Mouse (Mus musculus): ENCODE measurements around the gene 4930412O13Rik. TPM values are rescaled to one million over a fixed set of nuclear protein-coding genes. Genes with fewer than 3 reads are reported as not detected.

The 4930412O13Rik gene
- total RNA-seq, 2 experiments from 2014 or later = not detected

- DNase-seq (ENCODE audit: low spot score in 2 of 2) = no peak
- intact Hi-C loops (cut with DNase I) = no loop called here
Measured at GRCm38 (mm10) chr2:9893272-9893953, 12.4 kb downstream of the 4930412O13Rik start.

- intact Hi-C loops (cut with DNase I) = no loop called here
- DNase-seq (ENCODE audit: low spot score in 2 of 2) = no peak
Measured at GRCm38 (mm10) chr2:9894836-9895593, 14.0 kb downstream of the 4930412O13Rik start.

GRCm38 (mm10) chr2:9896097-9896770 lies 15.2 kb downstream of the 4930412O13Rik start:
- no peak for DNase-seq (ENCODE audit: low spot score in 2 of 2)

GRCm38 (mm10) chr2:9897846-9898245 lies 16.8 kb downstream of the 4930412O13Rik start:
- no peak for DNase-seq (ENCODE audit: low spot score in 2 of 2)
- intact Hi-C loops (cut with DNase I) = no loop called here

More at GRCm38 (mm10) chr2:9896097-9896770, 15.2 kb downstream of the 4930412O13Rik start:
- intact Hi-C loops (cut with DNase I) = no loop called here

GRCm38 (mm10) chr2:9903854-9904560 lies 23.0 kb downstream of the 4930412O13Rik start:
- intact Hi-C loops (cut with DNase I) = no loop called here
- no peak for DNase-seq (ENCODE audit: low spot score in 2 of 2)

- DNase-seq (ENCODE audit: low spot score in 2 of 2) = no peak
- intact Hi-C loops (cut with DNase I) = no loop called here
Measured at GRCm38 (mm10) chr2:9905995-9906394, 24.9 kb downstream of the 4930412O13Rik start.

- DNase-seq (ENCODE audit: low spot score in 2 of 2) = no peak
- intact Hi-C loops (cut with DNase I) = no loop called here
Measured at GRCm38 (mm10) chr2:9917602-9918001, 36.5 kb downstream of the 4930412O13Rik start.

GRCm38 (mm10) chr2:9918691-9919471 lies 37.8 kb downstream of the 4930412O13Rik start:
- intact Hi-C loops (cut with DNase I) = no loop called here
- no peak for DNase-seq (ENCODE audit: low spot score in 2 of 2)

- intact Hi-C loops (cut with DNase I) = no loop called here
Measured at GRCm38 (mm10) chr2:9926194-9926904, 45.3 kb downstream of the 4930412O13Rik start.

GRCm38 (mm10) chr2:9926905-9927283 lies 45.8 kb downstream of the 4930412O13Rik start:
- intact Hi-C loops (cut with DNase I) = no loop called here
- DNase-seq (ENCODE audit: low spot score in 2 of 2) = no peak

More at GRCm38 (mm10) chr2:9926194-9926904, 45.3 kb downstream of the 4930412O13Rik start:
- no peak for DNase-seq (ENCODE audit: low spot score in 2 of 2)

Other genes with a start within 250 kb of the 4930412O13Rik start
- not detected for gene 9230102O04Rik, start 8.3 kb downstream of the 4930412O13Rik start, total RNA-seq (2021)
- not detected for gene Gata3, start 8.8 kb downstream of the 4930412O13Rik start, total RNA-seq (2021)
- 10 to 100 TPM; 13.0 to 17.4 TPM for gene Taf3, start 167.3 kb downstream of the 4930412O13Rik start, total RNA-seq (2021)
- gene Atp5c1, start 199.3 kb downstream of the 4930412O13Rik start, total RNA-seq (2021) = 100 to 1,000 TPM; 247 to 250 TPM
- gene Kin, start 199.3 kb downstream of the 4930412O13Rik start, total RNA-seq (2021) = 10 to 100 TPM; 10.8 to 13.6 TPM